Mouse (Mus musculus) kidney, embryonic 14.5 days (tissue): ENCODE measurements around the gene 9530003J23Rik. TPM values are rescaled to one million over a fixed set of nuclear protein-coding genes. Genes with fewer than 3 reads are reported as not detected.
A peak's percentile ranks its signal among the peaks of the same experiment; 100 is the strongest.
"Not testable (repeated sequence)": the region's sequence is repeated elsewhere in the genome, so short reads cannot be mapped to it uniquely, and the experiment has no call there.

ENCODE experiments used
- ATAC-seq: fragments of 200-750 bp; cut with Nextera tagmentation; 2 replicates; pipeline ENCODE4 v1.8.0; 2017; ENCODE audit warnings: moderate number of reproducible peaks, mild to moderate bottlenecking, moderate TSS enrichment, moderate library complexity; ENCODE audit not compliant: low FRiP score, low TSS enrichment
- H3K27ac ChIP-seq: fragments of 300-500 bp; sonication (generic); 2 replicates; pipeline ENCODE4 v1.5.1; 2014; ENCODE audit warnings: low read depth, mild to moderate bottlenecking, low read length, moderate library complexity, mixed read lengths
- H3K27me3 ChIP-seq: fragments of 300-500 bp; sonication (generic); 2 replicates; pipeline ENCODE4 v1.6.1; 2014; ENCODE audit warnings: mild to moderate bottlenecking, low read length; ENCODE audit not compliant: control insufficient read depth, insufficient read depth
- H3K36me3 ChIP-seq: fragments of 300-500 bp; sonication (generic); 2 replicates; pipeline ENCODE4 v1.6.1; 2014; ENCODE audit warnings: low read length, mixed read lengths; ENCODE audit not compliant: control insufficient read depth, insufficient read depth
- H3K4me1 ChIP-seq: fragments of 300-500 bp; sonication (generic); 2 replicates; pipeline ENCODE4 v1.6.1; 2014; ENCODE audit warnings: low read length, mixed read lengths; ENCODE audit not compliant: control insufficient read depth, insufficient read depth
- H3K4me2 ChIP-seq: fragments of 300-500 bp; sonication (generic); replicated peaks from 2 replicates; pipeline ENCODE4 v1.6.1; 2014; ENCODE audit warnings: low read depth, mild to moderate bottlenecking, low read length
- H3K4me3 ChIP-seq: fragments of 300-500 bp; sonication (generic); 2 replicates; pipeline ENCODE4 v1.5.1; 2014; ENCODE audit warnings: mild to moderate bottlenecking, low read length
- H3K9ac ChIP-seq: fragments of 300-500 bp; sonication (generic); 2 replicates; pipeline ENCODE4 v1.6.1; 2014; ENCODE audit warnings: low read depth, mild to moderate bottlenecking, low read length, moderate library complexity
- H3K9me3 ChIP-seq: fragments of 300-500 bp; sonication (generic); 2 replicates; pipeline ENCODE4 v1.6.1; 2016; ENCODE audit warnings: low read length; ENCODE audit not compliant: control insufficient read depth
- WGBS: fragments of 180-500 bp; shearing (Covaris S2); extraction: QIAGEN DNeasy Blood & Tissue Kit; methylation state at CpG from one replicate; pipeline ENCODE4 v1.1.7; 2014; 5-methylcytosine and 5-hydroxymethylcytosine counted together
- polyA plus RNA-seq: library from polyadenylated mRNA; unstranded; fragments of >200 nt; fragmentation: Nextera tagmentation; extraction: Ambion mirVana; gene quantifications from 2 replicates; pipeline ENCODE4 v1.2.1, GENCODE M21; 2014

Gene 9530003J23Rik
- polyA plus RNA-seq, 1 experiment from 2014 or later = not detected

DNA sequence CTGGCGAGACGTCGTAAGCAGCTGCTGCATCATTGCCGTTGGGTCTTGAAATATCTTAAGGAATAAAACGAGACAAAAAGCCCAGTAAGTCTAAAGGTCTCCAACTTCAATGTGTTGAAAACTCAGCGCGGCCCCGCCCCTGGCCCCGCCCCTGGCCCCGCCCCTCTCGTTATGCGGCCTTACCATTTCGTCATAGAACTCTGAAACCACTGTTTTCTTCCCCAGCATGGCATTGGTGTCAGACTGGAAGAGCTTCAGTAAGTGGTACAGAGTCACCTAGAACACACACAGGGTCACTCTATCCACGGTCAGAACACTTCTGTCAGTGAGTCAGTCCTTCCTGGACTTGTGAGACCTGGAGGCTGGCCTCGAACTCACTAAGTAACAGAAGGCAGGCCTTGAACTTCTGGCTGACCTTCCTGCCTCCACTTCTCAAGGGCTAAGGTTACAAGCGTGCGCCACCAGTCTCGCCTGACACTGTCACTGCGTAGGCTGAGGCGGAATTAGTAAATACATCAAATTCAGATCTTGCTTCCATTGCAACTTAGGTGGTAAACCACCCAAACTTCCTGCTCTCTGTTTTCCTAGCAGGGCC, 21.2 kb downstream of the 9530003J23Rik start:
- ATAC-seq = no peak
- WGBS = 82% methylated on average over 20 of the region's 20 CpGs

DNA sequence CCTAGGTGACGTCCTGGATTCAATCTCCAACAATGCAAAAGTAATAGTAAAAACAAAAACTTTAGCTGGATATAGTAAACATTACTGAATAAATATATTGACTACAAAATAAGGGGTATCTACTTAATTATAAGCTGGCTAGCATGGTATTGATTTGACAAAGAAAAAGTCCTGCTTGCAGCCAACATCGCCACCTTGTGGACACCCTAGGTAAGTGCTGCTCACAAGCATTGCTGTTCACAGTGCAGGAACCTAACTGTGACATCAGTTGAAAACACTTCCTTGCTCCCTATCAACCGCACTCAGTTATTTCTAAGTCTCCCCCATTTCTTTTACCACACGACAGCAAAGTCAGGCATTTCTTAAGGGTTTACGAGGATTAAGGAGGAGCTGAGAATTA, 21.7 kb downstream of the 9530003J23Rik start:
- Histone ChIP-seq H3K4me1 (no peaks in the 10 kb centered on the region), H3K4me3 (no peak overlapping the region), H3K36me3 (peaks cover 83% of the 10 kb centered on the region), H3K4me2 (no peak overlapping the region), H3K9me3 (no peaks in the 10 kb centered on the region), H3K9ac (no peak overlapping the region), H3K27ac (no peak overlapping the region), H3K27me3 (no peaks in the 10 kb centered on the region)
- no peak for ATAC-seq
- 73% methylated on average over 5 of the region's 5 CpGs for WGBS

More for the DNA sequence above, 21.2 kb downstream of the 9530003J23Rik start:
- Histone ChIP-seq H3K27ac (no peak overlapping the region), H3K4me3 (no peak overlapping the region), H3K4me1 (no peaks in the 10 kb centered on the region), H3K9ac (no peak overlapping the region), H3K36me3 (peaks cover 88% of the 10 kb centered on the region), H3K27me3 (no peaks in the 10 kb centered on the region), H3K9me3 (no peaks in the 10 kb centered on the region), H3K4me2 (no peak overlapping the region)

DNA sequence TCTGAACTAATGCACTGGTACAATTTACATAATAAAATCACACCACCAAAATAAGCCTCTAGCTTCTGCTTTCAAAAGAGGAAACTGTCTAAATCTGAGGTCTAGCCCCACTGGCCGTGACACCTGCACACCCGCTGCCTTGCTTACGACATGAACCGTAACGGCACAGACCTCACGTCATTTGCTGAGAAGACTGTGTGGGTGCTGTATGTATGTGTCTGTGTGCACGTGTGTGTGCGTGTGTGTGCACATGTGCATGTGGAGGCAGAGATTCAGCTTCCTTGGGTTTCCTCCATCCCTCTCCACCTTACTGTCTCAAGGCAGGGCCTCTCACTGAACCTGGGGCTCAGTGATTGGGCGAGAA, 22.4 kb downstream of the 9530003J23Rik start:
- no peak for ATAC-seq
- Histone ChIP-seq H3K9me3 (no peaks in the 10 kb centered on the region), H3K27me3 (no peaks in the 10 kb centered on the region), H3K4me2 (no peak overlapping the region), H3K4me3 (no peak overlapping the region), H3K36me3 (peaks cover 76% of the 10 kb centered on the region), H3K4me1 (no peaks in the 10 kb centered on the region), H3K27ac (no peak overlapping the region), H3K9ac (no peak overlapping the region)
- 94% methylated on average over 9 of the region's 9 CpGs for WGBS

DNA sequence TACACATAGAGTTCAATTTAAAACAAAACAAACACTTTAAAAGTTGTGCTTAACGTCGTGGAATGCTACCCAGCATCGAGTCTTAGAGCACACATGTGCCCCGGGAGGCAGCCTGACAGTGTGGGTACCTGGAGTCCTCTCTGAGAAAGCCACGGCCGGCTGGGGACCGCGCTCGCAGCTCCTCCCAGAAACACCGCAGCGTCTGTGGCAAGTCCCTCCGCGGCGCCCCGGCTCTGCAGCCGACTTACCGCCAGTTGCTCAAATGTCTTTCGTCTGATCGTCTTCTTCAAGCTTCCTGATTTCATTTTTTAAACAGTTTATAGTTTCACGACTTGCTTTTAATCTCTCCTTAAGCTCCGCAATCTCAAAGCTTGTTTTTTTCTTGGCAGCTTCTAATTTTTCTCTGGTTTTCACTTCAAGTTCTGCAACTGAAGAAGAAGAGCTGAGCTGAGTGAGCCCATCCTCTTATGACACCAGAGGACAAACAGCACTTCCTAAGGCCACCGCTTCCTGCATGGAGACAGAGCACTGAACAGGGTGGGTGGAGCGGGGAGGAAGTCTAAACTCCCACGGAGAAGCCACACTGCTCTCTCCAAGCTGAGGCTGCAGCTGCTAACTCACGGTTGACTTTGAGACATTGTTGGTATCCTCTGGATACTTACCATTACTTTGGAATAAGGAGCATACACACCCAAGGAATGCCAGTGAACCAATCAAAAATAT, 22.9 kb downstream of the 9530003J23Rik start:
- Histone ChIP-seq H3K9me3 (no peaks in the 10 kb centered on the region), H3K4me2 (no peak overlapping the region), H3K4me3 (no peak overlapping the region), H3K27ac (no peak overlapping the region), H3K27me3 (no peaks in the 10 kb centered on the region), H3K36me3 (peaks cover 71% of the 10 kb centered on the region), H3K4me1 (no peaks in the 10 kb centered on the region), H3K9ac (no peak overlapping the region)
- WGBS = 93% methylated on average over 25 of the region's 25 CpGs
- no peak for ATAC-seq

DNA sequence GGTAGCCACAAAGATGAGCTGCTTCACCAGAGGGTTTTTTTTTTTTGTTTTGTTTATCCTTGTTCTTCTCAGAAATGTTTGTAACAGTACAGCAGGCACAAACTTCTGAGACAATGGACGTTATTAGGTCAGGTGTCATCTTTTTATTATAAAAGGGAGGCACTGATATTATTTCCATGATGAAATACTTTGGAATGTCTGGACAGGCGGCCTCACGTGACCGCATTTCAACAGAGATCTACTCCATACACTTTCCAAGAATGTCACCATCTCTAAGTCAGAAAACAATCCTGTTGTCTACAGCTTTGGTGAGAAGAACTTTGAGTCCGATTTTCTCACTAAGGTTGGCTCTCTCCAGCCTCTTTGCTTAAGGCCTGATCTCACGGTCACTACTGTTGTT, 27.5 kb downstream of the 9530003J23Rik start:
- Histone ChIP-seq H3K4me3 (no peak overlapping the region), H3K4me1 (no peaks in the 10 kb centered on the region), H3K27ac (no peak overlapping the region), H3K4me2 (no peak overlapping the region), H3K27me3 (no peaks in the 10 kb centered on the region), H3K9me3 (no peaks in the 10 kb centered on the region), H3K9ac (no peak overlapping the region), H3K36me3 (peaks cover 29% of the 10 kb centered on the region)
- WGBS = 90% methylated on average over 6 of the region's 6 CpGs
- no peak for ATAC-seq

- Histone ChIP-seq H3K27ac (no peak overlapping the region), H3K4me3 (peak overlapping the region; percentile 15; the same call in 1 of the 2 replicates), H3K27me3 (no peaks in the 10 kb centered on the region), H3K9me3 (no peaks in the 10 kb centered on the region), H3K4me2 (peak overlapping the region; percentile 15), H3K4me1 (no peaks in the 10 kb centered on the region), H3K36me3 (peaks cover 14% of the 10 kb centered on the region), H3K9ac (no peak overlapping the region)
- peak; percentile 80 for ATAC-seq
- 18% methylated on average over 11 of the region's 11 CpGs for WGBS
Measured at GRCm38 (mm10) chr10:117209469-117209938, 29.0 kb downstream of the 9530003J23Rik start.

- H3K27me3 ChIP-seq, ATAC-seq, H3K4me3 ChIP-seq, H3K4me2 ChIP-seq, H3K9ac ChIP-seq, H3K4me1 ChIP-seq, H3K36me3 ChIP-seq, H3K9me3 ChIP-seq, H3K27ac ChIP-seq: not testable (repeated sequence)
- 89% methylated on average over 6 of the region's 6 CpGs for WGBS
Measured at GRCm38 (mm10) chr10:117208787-117209186, 29.7 kb downstream of the 9530003J23Rik start.

DNA sequence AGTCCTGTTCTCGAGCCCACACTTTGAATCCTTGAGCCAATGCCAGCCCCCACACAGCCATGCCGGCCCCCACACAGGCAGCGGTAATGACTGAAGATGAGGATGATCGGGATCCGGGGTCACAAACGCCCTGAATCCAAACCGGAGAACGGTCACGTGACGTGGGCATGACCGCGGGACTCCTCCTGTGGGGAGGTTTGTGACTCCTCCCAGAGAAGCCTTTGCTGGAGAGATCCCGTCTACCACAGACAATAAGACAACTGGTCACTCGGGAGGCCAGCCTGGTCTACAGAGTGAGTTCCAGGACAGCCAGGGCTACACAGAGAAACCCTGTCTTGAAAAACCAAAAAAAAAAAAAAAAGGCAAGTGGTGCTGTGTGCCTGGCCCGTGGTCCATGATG, 30.3 kb downstream of the 9530003J23Rik start:
- Histone ChIP-seq H3K27ac (no peak overlapping the region), H3K27me3 (no peaks in the 10 kb centered on the region), H3K4me3 (no peak overlapping the region), H3K4me1 (no peaks in the 10 kb centered on the region; the same call in 1 of the 2 replicates), H3K36me3 (peaks cover 5% of the 10 kb centered on the region; the same call in 1 of the 2 replicates), H3K9ac (no peak overlapping the region), H3K4me2 (no peak overlapping the region), H3K9me3 (no peaks in the 10 kb centered on the region)
- WGBS = 48% methylated on average over 15 of the region's 15 CpGs
- peak; percentile 20; the same call in 1 of the 2 replicates for ATAC-seq

DNA sequence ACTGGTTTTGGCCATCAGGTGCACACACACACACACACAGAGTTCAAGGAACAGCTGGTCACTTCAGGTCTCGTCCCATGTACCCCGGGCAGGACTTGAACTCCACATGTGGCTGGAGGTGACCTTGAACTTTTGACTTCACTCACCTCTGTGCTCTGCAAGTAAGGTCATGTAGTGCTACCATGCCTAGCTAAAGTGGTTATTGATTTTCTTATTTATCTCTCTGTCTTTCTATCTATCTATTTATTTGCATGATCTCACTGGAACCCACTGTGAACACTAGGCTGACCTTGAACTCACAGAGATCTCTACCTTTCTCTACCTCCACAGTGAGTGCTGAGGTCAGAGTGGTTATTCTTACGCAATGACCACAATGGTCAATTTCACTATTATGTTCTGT, 32.4 kb downstream of the 9530003J23Rik start:
- H3K27me3 ChIP-seq = no peaks in the 10 kb centered on the region
- ATAC-seq = no peak
- H3K27ac ChIP-seq = no peak overlapping the region
- H3K4me2 ChIP-seq = no peak overlapping the region
- H3K4me1 ChIP-seq = no peaks in the 10 kb centered on the region; the same call in 1 of the 2 replicates
- no peak overlapping the region for H3K9ac ChIP-seq
- 95% methylated on average over 3 of the region's 3 CpGs for whole genome bisulfite sequencing
- H3K4me3 ChIP-seq = no peak overlapping the region
- no peaks in the 10 kb centered on the region for H3K9me3 ChIP-seq
- H3K36me3 ChIP-seq = no peaks in the 10 kb centered on the region
